Mouse (Mus musculus): ENCODE data around the gene Man2a1.

DNA sequence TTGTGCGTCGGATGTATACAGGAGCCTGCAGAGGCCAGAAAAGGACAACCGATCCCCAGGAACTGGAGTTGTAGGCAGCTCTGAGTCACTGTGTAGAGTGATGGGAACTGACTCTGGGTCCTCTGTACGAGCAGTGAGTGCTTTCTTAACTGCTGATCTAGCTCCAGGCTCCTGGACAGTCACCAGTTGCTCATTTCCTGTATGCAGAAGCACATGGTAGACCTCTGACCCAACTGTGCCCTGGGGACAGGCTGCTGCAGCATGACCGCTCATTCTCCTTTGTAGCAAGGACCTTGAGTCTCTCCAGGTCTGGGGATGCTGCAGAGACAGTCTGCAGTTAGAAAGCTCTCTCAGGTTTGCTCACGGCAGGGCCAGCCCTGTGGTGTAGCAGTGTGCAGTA is 15.7 kb downstream of the Man2a1 start:
- no peak for TF ChIP-seq EP300 (IDR thresholded peaks at IDR 0.05; ENCODE audit: low read depth)
- TF ChIP-seq CTCF (IDR thresholded peaks at IDR 0.05; ENCODE audit: low read depth), result no peak

Data from liver, postnatal 0 days (tissue).